Mouse (Mus musculus): ENCODE measurements at regions not wholly inside any gene's neighbourhood (a gene's known extent, or its start where the extent isn't known, plus 50 kb on each side); places are given as distances from the start of the nearest gene placed in this dataset.

GRCm38 (mm10) chr5:64472008-64472407 lies 315.9 kb downstream of the Tbc1d1 start:
- Histone ChIP-seq H3K4me1 (ENCODE audit: control insufficient read depth, insufficient read depth, low read length) (peaks cover 11% of the 10 kb centered on the region), H3K4me2 (ENCODE audit: low read length) (no peak overlapping the region), H3K9ac (ENCODE audit: low read length) (no peak overlapping the region), H3K27me3 (replicated peaks; ENCODE audit: control insufficient read depth, insufficient read depth, low read length) (no peaks in the 10 kb centered on the region), H3K4me3 (ENCODE audit: low read depth, low read length) (no peak overlapping the region), H3K9me3 (replicated peaks; ENCODE audit: control insufficient read depth, low read length) (no peaks in the 10 kb centered on the region), H3K27ac (ENCODE audit: low read depth, low read length) (no peak overlapping the region), H3K36me3 (ENCODE audit: control insufficient read depth, insufficient read depth, low read length) (no peaks in the 10 kb centered on the region)
- DNase-seq (ENCODE audit: low spot score) (no peak), ATAC-seq (no peak)
- 95% methylated on average over 3 of the region's 3 CpGs for WGBS

DNA sequence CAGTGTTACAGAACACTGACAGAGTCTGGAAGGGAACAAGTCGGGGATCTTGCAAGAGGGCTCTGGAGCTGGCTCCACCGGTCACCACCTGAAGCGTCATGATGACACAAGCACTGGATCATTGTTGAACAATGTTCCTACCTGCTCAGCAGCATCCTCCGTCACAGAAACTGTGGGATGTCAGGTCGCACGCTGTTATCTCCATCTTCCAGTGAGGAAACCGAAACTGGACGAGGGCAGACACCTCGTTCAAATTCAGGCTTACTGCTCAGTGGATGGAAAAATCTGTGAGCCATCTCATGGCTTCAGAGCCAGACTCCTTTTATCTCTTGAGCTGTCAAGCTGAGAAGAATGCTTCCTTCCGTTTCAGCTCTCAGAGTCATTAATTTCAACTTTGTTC lies 316.3 kb downstream of the Tbc1d1 start:
- Histone ChIP-seq H3K27ac (ENCODE audit: low read depth, low read length) (no peak overlapping the region), H3K27me3 (replicated peaks; ENCODE audit: control insufficient read depth, insufficient read depth, low read length) (no peaks in the 10 kb centered on the region), H3K9ac (ENCODE audit: low read length) (no peak overlapping the region), H3K36me3 (ENCODE audit: control insufficient read depth, insufficient read depth, low read length) (no peaks in the 10 kb centered on the region), H3K4me1 (ENCODE audit: control insufficient read depth, insufficient read depth, low read length) (peaks cover 13% of the 10 kb centered on the region), H3K4me3 (ENCODE audit: low read depth, low read length) (no peak overlapping the region), H3K9me3 (replicated peaks; ENCODE audit: control insufficient read depth, low read length) (no peaks in the 10 kb centered on the region), H3K4me2 (ENCODE audit: low read length) (no peak overlapping the region)
- DNase-seq (ENCODE audit: low spot score) (no peak), ATAC-seq (no peak)
- 90% methylated on average over 10 of the region's 10 CpGs for WGBS

GRCm38 (mm10) chr5:64474868-64475267 lies 318.8 kb downstream of the Tbc1d1 start:
- Histone ChIP-seq H3K9me3 (replicated peaks; ENCODE audit: control insufficient read depth, low read length) (no peaks in the 10 kb centered on the region), H3K36me3 (ENCODE audit: control insufficient read depth, insufficient read depth, low read length) (no peaks in the 10 kb centered on the region), H3K4me1 (ENCODE audit: control insufficient read depth, insufficient read depth, low read length) (peaks cover 17% of the 10 kb centered on the region), H3K27ac (ENCODE audit: low read depth, low read length) (no peak overlapping the region), H3K27me3 (replicated peaks; ENCODE audit: control insufficient read depth, insufficient read depth, low read length) (no peaks in the 10 kb centered on the region), H3K4me3 (ENCODE audit: low read depth, low read length) (no peak overlapping the region), H3K4me2 (ENCODE audit: low read length) (no peak overlapping the region), H3K9ac (ENCODE audit: low read length) (no peak overlapping the region)
- WGBS: 92% methylated on average over 1 of the region's 1 CpGs
- ATAC-seq: no peak
- no peak for DNase-seq (ENCODE audit: low spot score)

DNA sequence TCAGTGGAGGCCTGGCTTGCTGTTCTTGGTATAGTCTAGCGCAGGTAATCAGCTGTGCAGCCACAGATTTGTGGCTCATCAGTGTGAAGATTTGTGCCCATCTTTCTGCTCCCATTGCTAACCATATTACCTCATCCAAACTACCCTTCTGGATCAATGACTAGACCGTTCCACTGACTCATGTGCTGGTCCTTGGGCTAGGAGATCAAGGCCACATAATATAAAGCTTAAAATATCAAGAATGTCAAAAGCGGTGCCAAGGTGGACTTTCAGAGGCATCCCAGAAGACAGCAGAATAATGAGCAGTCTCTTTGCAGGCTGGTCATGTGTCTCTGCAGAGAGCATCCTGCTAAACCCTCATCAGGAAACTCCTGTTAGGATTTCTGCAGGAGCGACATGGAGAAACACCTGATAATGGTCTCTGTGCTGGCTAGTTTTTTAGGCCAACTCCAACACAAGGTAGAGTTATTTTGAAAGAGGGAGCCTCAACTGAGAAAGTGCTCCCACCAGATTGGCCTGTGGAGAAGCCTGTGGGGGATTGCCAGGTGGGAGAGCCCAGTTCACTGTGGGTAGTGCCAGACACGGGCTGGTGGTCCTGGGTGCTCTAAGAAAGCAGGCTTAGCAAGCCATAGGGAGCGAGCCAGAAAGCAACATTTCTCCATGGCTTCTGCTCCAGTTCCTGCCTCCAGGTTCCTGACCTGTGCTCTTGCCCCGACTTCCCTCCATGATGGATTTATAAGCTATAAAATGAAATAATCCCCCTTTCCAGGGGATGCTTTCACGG lies 319.8 kb downstream of the Tbc1d1 start:
- H3K27me3 ChIP-seq (replicated peaks; ENCODE audit: control insufficient read depth, insufficient read depth, low read length): no peaks in the 10 kb centered on the region
- H3K27ac ChIP-seq (ENCODE audit: low read depth, low read length): peak overlapping the region; percentile 74
- ATAC-seq (peak; percentile 49; the same call in 1 of the 2 replicates), DNase-seq (ENCODE audit: low spot score) (peak; percentile 48)
- no peak overlapping the region for H3K4me3 ChIP-seq (ENCODE audit: low read depth, low read length)
- H3K9ac ChIP-seq (ENCODE audit: low read length): no peak overlapping the region
- no peak overlapping the region for H3K4me2 ChIP-seq (ENCODE audit: low read length)
- H3K4me1 ChIP-seq (ENCODE audit: control insufficient read depth, insufficient read depth, low read length): peaks cover 17% of the 10 kb centered on the region
- WGBS: 43% methylated on average over 8 of the region's 8 CpGs
- H3K36me3 ChIP-seq (ENCODE audit: control insufficient read depth, insufficient read depth, low read length): no peaks in the 10 kb centered on the region
- H3K9me3 ChIP-seq (replicated peaks; ENCODE audit: control insufficient read depth, low read length): no peaks in the 10 kb centered on the region

DNA sequence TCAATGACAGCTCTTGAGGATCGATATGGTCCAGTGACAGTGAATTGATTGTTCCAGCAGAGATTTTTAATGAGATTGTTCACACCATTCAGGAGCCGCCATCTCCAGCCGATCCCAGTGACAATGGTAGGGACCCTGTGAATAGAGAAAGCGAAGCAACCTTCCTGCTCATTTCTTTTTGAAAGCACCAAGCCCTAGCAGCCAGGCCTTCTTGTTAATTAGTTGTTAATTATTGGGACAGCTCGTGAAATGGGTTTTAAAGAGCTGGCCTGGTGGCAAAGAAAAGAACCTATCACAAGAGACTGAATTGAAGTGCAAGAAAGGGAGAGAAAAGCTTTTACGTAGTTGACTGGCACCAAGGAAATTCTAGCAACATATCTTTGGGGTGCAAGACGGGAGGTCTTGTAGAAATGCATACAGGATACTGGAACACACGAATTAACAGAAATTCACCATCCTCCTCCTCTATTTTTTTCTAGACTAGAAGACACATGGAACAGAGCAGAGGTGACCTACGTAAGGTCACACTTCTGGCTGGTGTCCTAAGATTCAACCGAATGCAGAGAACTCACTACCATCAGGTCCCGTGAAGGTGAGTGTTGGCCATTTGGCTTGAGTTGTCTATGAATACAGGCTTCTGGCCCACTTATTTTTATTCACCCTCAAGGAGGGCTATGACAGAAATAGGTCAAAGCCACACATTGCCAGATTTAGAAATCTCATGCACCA lies 320.7 kb downstream of the Tbc1d1 start:
- H3K4me2 ChIP-seq (ENCODE audit: low read length): peak overlapping the region; percentile 25; the same call in 1 of the 2 replicates
- H3K27ac ChIP-seq (ENCODE audit: low read depth, low read length): peak overlapping the region; percentile 67
- no peaks in the 10 kb centered on the region for H3K27me3 ChIP-seq (replicated peaks; ENCODE audit: control insufficient read depth, insufficient read depth, low read length)
- 4% methylated on average over 11 of the region's 11 CpGs for WGBS
- no peaks in the 10 kb centered on the region for H3K36me3 ChIP-seq (ENCODE audit: control insufficient read depth, insufficient read depth, low read length)
- peaks cover 17% of the 10 kb centered on the region for H3K4me1 ChIP-seq (ENCODE audit: control insufficient read depth, insufficient read depth, low read length)
- H3K9me3 ChIP-seq (replicated peaks; ENCODE audit: control insufficient read depth, low read length): no peaks in the 10 kb centered on the region
- ATAC-seq (peak; percentile 90), DNase-seq (ENCODE audit: low spot score) (peak; percentile 90)
- H3K9ac ChIP-seq (ENCODE audit: low read length): no peak overlapping the region
- H3K4me3 ChIP-seq (ENCODE audit: low read depth, low read length): no peak overlapping the region

- no peak overlapping the region for H3K27ac ChIP-seq (ENCODE audit: low read depth, low read length)
- WGBS: 82% methylated on average over 13 of the region's 13 CpGs
- no peaks in the 10 kb centered on the region for H3K36me3 ChIP-seq (ENCODE audit: control insufficient read depth, insufficient read depth, low read length)
- H3K27me3 ChIP-seq (replicated peaks; ENCODE audit: control insufficient read depth, insufficient read depth, low read length): no peaks in the 10 kb centered on the region
- no peak overlapping the region for H3K4me2 ChIP-seq (ENCODE audit: low read length)
- peaks cover 17% of the 10 kb centered on the region for H3K4me1 ChIP-seq (ENCODE audit: control insufficient read depth, insufficient read depth, low read length)
- no peaks in the 10 kb centered on the region for H3K9me3 ChIP-seq (replicated peaks; ENCODE audit: control insufficient read depth, low read length)
- ATAC-seq (no peak), DNase-seq (ENCODE audit: low spot score) (no peak)
- no peak overlapping the region for H3K9ac ChIP-seq (ENCODE audit: low read length)
- H3K4me3 ChIP-seq (ENCODE audit: low read depth, low read length): no peak overlapping the region
These were observed 322.0 kb downstream of the Tbc1d1 start for GRCm38 (mm10) chr5:64478143-64478542.

DNA sequence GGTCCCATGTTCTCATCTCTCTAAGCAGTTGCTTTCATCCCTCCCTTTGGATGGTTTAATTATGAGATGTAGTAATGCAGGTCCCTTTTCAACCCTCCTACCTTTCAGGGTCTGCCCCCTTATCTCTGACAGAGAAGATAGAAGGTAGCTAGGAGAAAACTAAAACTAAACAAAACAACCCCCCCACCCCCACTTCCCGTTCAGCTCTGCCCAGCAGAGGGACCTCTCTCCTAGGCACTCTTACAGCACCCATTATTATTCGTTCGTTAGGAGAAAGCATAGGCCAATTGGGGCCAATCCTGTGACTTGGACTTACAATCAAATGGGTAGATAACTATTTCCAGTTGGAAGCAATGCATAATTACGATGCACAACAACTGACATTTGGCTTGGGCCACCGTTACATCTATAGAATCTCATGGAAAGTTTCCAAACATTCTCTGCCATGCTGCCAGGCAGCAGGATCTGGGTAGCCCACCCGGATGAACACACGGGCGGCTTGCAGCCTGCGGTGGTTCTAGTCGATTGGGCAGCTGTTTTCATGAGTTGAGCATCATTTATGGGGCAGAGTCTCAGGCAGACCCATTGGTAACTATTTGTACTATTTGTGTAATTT lies 322.6 kb downstream of the Tbc1d1 start:
- no peak overlapping the region for H3K9ac ChIP-seq (ENCODE audit: low read length)
- H3K4me2 ChIP-seq (ENCODE audit: low read length): no peak overlapping the region
- peaks cover 17% of the 10 kb centered on the region for H3K4me1 ChIP-seq (ENCODE audit: control insufficient read depth, insufficient read depth, low read length)
- H3K9me3 ChIP-seq (replicated peaks; ENCODE audit: control insufficient read depth, low read length): no peaks in the 10 kb centered on the region
- H3K27ac ChIP-seq (ENCODE audit: low read depth, low read length): no peak overlapping the region
- WGBS: 45% methylated on average over 10 of the region's 10 CpGs
- H3K4me3 ChIP-seq (ENCODE audit: low read depth, low read length): no peak overlapping the region
- no peaks in the 10 kb centered on the region for H3K36me3 ChIP-seq (ENCODE audit: control insufficient read depth, insufficient read depth, low read length)
- DNase-seq (ENCODE audit: low spot score) (peak; percentile 72), ATAC-seq (no peak)
- H3K27me3 ChIP-seq (replicated peaks; ENCODE audit: control insufficient read depth, insufficient read depth, low read length): no peaks in the 10 kb centered on the region

DNA sequence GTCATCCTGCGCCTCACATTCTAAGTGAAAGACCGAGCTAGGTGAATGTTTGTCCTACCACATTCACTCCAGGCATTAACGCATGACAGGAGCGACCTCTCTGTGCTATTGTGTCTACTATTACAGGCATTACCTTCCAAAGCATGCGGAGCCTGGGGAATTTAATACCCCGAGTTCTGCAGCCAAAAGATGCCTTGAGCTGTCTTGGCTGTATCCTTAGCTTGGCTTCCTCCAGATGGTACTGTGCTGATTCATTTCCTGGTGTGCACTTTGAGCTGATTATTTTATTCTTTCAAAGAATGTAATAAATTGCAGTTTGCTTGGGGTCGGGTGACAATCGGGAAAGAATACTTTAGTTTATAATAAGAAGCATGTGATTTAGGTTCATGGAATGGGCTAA lies 323.2 kb downstream of the Tbc1d1 start:
- peak; percentile 41; the same call in 1 of the 2 replicates for ATAC-seq
- Histone ChIP-seq H3K4me2 (ENCODE audit: low read length) (no peak overlapping the region), H3K27ac (ENCODE audit: low read depth, low read length) (no peak overlapping the region), H3K4me3 (ENCODE audit: low read depth, low read length) (no peak overlapping the region), H3K9me3 (replicated peaks; ENCODE audit: control insufficient read depth, low read length) (no peaks in the 10 kb centered on the region), H3K9ac (ENCODE audit: low read length) (no peak overlapping the region), H3K4me1 (ENCODE audit: control insufficient read depth, insufficient read depth, low read length) (peaks cover 17% of the 10 kb centered on the region), H3K27me3 (replicated peaks; ENCODE audit: control insufficient read depth, insufficient read depth, low read length) (no peaks in the 10 kb centered on the region), H3K36me3 (ENCODE audit: control insufficient read depth, insufficient read depth, low read length) (no peaks in the 10 kb centered on the region)
- peak; percentile 67 for DNase-seq (ENCODE audit: low spot score)
- WGBS: 59% methylated on average over 8 of the region's 8 CpGs

All from forebrain, embryonic 14.5 days (tissue).